Mouse (Mus musculus) A20 (cell line): ENCODE results near the gene Riok1.

Source experiments
- DNase-seq: peaks from one replicate; pipeline ENCODE4 v3.0.0-alpha.2; 2011; ENCODE audit warnings: low read depth, low spot score

The Riok1 gene

GRCm38 (mm10) chr13:38036343-38037043, at the start of gene Riok1:
Gene Riok1, plus strand, starts transcription at chr13:38036995.
- DNase-seq = peak; percentile 58

- no peak for DNase-seq
Observed at GRCm38 (mm10) chr13:37989701-37990100, 47.1 kb upstream of the Riok1 start.

GRCm38 (mm10) chr13:37992638-37993371, 44.0 kb upstream of the Riok1 start:
- DNase-seq = peak; percentile 53

GRCm38 (mm10) chr13:37993376-37993703, 43.5 kb upstream of the Riok1 start:
- no peak for DNase-seq

- DNase-seq = peak; percentile 93
Observed at GRCm38 (mm10) chr13:37993704-37994404, 42.9 kb upstream of the Riok1 start, which contains the start of gene Ssr1. Gene Ssr1, minus strand, starts transcription at chr13:37994217.

GRCm38 (mm10) chr13:37994405-37994749, 42.4 kb upstream of the Riok1 start:
- DNase-seq = no peak

GRCm38 (mm10) chr13:37999713-38000112, 37.1 kb upstream of the Riok1 start:
- DNase-seq = no peak

- peak; percentile 22 for DNase-seq
Observed at GRCm38 (mm10) chr13:38002461-38002860, 34.3 kb upstream of the Riok1 start.

- no peak for DNase-seq
Observed at GRCm38 (mm10) chr13:38007972-38008371, 28.8 kb upstream of the Riok1 start.

- no peak for DNase-seq
Observed at GRCm38 (mm10) chr13:38009721-38010408, 26.9 kb upstream of the Riok1 start.

- DNase-seq = no peak
Observed at GRCm38 (mm10) chr13:38010444-38010910, 26.3 kb upstream of the Riok1 start.

- DNase-seq = no peak
Observed at GRCm38 (mm10) chr13:38012436-38012835, 24.4 kb upstream of the Riok1 start.

GRCm38 (mm10) chr13:38015591-38015990, 21.2 kb upstream of the Riok1 start:
- DNase-seq = no peak

- no peak for DNase-seq
Observed at GRCm38 (mm10) chr13:38018791-38019190, 18.0 kb upstream of the Riok1 start.

- peak; percentile 63 for DNase-seq
Observed at GRCm38 (mm10) chr13:38025874-38026273, 10.9 kb upstream of the Riok1 start.

- DNase-seq = peak; percentile 70
Observed at GRCm38 (mm10) chr13:38027618-38028248, 9.1 kb upstream of the Riok1 start.

GRCm38 (mm10) chr13:38028407-38028806, 8.4 kb upstream of the Riok1 start:
- no peak for DNase-seq

GRCm38 (mm10) chr13:38037044-38037687, 371 bp downstream of the Riok1 start, which contains the start of gene Cage1:
Gene Cage1, minus strand, starts transcription at chr13:38037069.
- peak; percentile 98 for DNase-seq

- DNase-seq = peak; percentile 42
Observed at GRCm38 (mm10) chr13:38037811-38038210, 1.0 kb downstream of the Riok1 start.

GRCm38 (mm10) chr13:38049888-38050287, 13.1 kb downstream of the Riok1 start:
- no peak for DNase-seq

GRCm38 (mm10) chr13:38062678-38063077, 25.9 kb downstream of the Riok1 start:
- DNase-seq = no peak
